Mouse (Mus musculus) gastrocnemius, postnatal 14 days (tissue): ENCODE measurements at regions not wholly inside any gene's neighbourhood (a gene's known extent, or its start where the extent isn't known, plus 50 kb on each side); places are given as distances from the start of the nearest gene placed in this dataset.

Source experiments
- DNase-seq: peaks from one replicate; pipeline ENCODE4 v3.0.0; 2021; ENCODE audit warnings: mixed read lengths
- intact Hi-C: fragments of 180-260 bp; cut with DNase I; formaldehyde crosslinking; loops from one replicate; pipeline ENCODE4 v1.15.1; 2025; ENCODE audit warnings: low total_unique reads

DNA sequence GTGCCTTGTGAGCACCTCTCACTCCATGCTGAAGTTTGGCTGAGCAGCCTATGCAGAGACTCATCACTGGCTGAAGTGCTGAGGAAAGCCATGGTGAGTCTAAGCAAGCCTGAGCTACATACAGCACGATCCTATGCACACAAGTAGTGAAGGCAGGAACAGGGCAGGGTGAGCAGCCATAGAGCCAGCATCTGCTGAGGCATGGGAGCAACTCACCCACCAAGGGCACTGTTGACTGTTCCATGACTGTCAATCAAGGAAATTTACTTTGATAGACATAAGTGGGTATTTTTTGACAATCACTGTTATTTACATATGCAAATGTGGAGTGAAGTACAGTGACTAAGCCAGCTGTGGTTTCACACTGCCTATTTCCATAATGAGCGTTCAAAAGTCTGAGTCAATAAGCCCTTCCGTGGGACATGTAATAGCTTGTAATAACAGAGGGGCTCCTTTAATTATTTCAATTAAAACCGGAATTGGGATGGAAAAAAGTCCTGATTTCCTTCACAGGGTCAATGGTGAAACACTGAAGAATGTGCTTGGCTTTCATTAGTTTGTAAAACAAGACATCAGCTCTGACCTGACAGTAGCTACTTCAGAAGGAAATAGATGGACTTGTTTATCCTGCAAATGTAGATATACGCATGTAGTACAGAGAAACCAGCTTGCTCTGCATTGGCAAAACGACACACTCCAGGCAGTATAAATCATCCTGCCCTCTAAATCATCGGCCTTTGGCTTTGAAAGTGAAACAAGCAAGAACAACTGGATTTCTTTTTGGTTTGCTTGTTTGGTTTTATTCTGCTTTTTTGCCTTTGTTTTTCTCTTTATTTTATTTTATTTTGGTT, 62.1 kb downstream of the Tuba3b start:
- no peak for DNase-seq
- intact Hi-C loops = no loop called here

DNA sequence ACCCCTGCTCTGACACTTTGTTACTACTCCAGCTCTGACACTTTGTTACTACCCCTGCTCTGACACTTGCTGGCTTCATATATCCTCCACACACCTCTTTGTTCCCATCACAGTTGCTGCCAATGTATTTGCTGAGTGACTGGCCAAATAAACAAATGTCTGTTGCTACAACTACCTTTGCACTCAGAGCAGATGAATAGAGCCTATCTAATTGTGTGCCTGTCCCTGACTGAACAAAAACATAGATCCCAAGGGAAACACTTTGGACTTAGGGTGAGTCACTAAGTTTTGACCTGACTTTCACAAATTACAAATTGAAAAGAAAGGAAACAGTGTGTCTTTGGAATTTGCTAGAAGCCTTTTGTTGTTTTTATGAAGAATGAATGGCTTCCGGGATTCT, 64.0 kb downstream of the Tuba3b start:
- intact Hi-C loops = no loop called here
- DNase-seq = no peak

DNA sequence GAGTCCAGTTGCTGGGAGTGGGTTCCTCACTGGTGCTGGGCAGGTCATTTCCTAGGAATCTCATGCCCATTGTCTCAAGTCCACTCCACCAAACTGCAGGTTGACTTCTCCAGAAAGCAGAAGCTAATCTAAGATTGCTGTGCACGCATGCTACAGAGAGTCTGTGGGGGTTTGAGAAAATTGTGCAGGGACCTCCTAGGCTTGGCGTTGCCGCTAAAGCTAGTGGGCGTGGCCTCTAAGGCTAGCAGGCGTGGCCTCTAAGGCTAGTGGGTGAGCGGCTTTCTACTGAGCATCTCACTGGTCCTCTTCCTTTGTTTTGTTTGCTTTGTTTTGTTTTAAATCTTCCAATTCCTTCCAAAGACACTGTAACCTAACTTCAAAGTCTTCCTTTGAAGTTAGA, 59.5 kb upstream of the Rassf8 start:
- intact Hi-C loops = no loop called here
- no peak for DNase-seq

GRCm38 (mm10) chr6:145691680-145692079, 54.9 kb upstream of the Rassf8 start:
- DNase-seq = peak; percentile 18
- intact Hi-C loops = no loop called here

- no peak for DNase-seq
- intact Hi-C loops = no loop called here
Observed at GRCm38 (mm10) chr6:145694817-145695216, 51.7 kb upstream of the Rassf8 start.
